Mouse (Mus musculus) heart, adult 8-10 months (tissue): Measurements from ENCODE around the gene Dcn. TPM values are rescaled to one million over a fixed set of nuclear protein-coding genes. Genes with fewer than 3 reads are reported as not detected.

Experiments used
- DNase-seq: peaks from one replicate; pipeline ENCODE4 v3.0.0; 2022; ENCODE audit warnings: low spot score
- total RNA-seq, 4 experiments: library from RNA; stranded (reverse); gene quantifications; 2 replicates each; pipeline ENCODE4 v1.2.4; 2022

The Dcn gene
- total RNA-seq, 4 experiments from 2014 or later, result 297 to 374 (median 343) TPM

- DNase-seq, result no peak
Observed at GRCm38 (mm10) chr10:97547740-97548139, 68.3 kb downstream of the Dcn start.

GRCm38 (mm10) chr10:97564957-97565856 is 85.8 kb downstream of the Dcn start, which contains the start of gene Lum:
Gene Lum, plus strand, starts transcription at chr10:97565128.
- DNase-seq, result no peak

- no peak for DNase-seq
Observed at GRCm38 (mm10) chr10:97567489-97568135, 88.2 kb downstream of the Dcn start.

Other genes starting within 250 kb of the Dcn start
- gene Lum, start 85.5 kb downstream of the Dcn start, total RNA-seq, result 10 to 100 TPM; 35.0 to 49.0 (median 43.9) TPM
- not detected for gene Kera, start 127.3 kb downstream of the Dcn start, total RNA-seq
- gene Epyc, start 164.5 kb downstream of the Dcn start, total RNA-seq, result under 1 TPM; 0.24 to 0.55 (median 0.31) TPM
- gene Ccer1, start 213.4 kb downstream of the Dcn start, total RNA-seq, result not detected
- gene C030005K15Rik, start 247.1 kb downstream of the Dcn start, total RNA-seq, result not detected